Mouse (Mus musculus) midbrain, postnatal 0 days (tissue): ENCODE measurements around the gene Cd79b. TPM values are rescaled to one million over a fixed set of nuclear protein-coding genes. Genes with fewer than 3 reads are reported as not detected.

Source experiments
- ATAC-seq: fragments of 200-750 bp; cut with Nextera tagmentation; 2 replicates; pipeline ENCODE4 v1.8.0; 2017; ENCODE audit warnings: moderate number of reproducible peaks, mild to moderate bottlenecking, moderate TSS enrichment, moderate library complexity; ENCODE audit not compliant: low FRiP score
- DNase-seq: peaks from one replicate; pipeline ENCODE4 v3.0.0-alpha.2; 2015; ENCODE audit warnings: low spot score
- H3K27ac ChIP-seq: fragments of 300-500 bp; sonication (generic); 2 replicates; pipeline ENCODE4 v1.5.1; 2014; ENCODE audit warnings: low read depth, mild to moderate bottlenecking, low read length, mixed read lengths
- H3K27me3 ChIP-seq: fragments of 300-500 bp; sonication (generic); 2 replicates; pipeline ENCODE4 v1.6.1; 2014; ENCODE audit warnings: low read length, control low read depth, mixed read lengths; ENCODE audit not compliant: insufficient read depth
- H3K36me3 ChIP-seq: fragments of 300-500 bp; sonication (generic); 2 replicates; pipeline ENCODE4 v1.6.1; 2014; ENCODE audit warnings: low read length, control low read depth, mixed read lengths; ENCODE audit not compliant: insufficient read depth
- H3K4me1 ChIP-seq: fragments of 300-500 bp; sonication (generic); 2 replicates; pipeline ENCODE4 v1.6.1; 2014; ENCODE audit warnings: mild to moderate bottlenecking, control low read depth, antibody characterized with exemption, low read length, mixed read lengths; ENCODE audit not compliant: insufficient read depth
- H3K4me2 ChIP-seq: fragments of 300-500 bp; sonication (generic); 2 replicates; pipeline ENCODE4 v1.6.1; 2014; ENCODE audit warnings: low read depth, mild to moderate bottlenecking, low read length, mixed read lengths; ENCODE audit not compliant: poor library complexity, severe bottlenecking
- H3K4me3 ChIP-seq: fragments of 300-500 bp; sonication (generic); 2 replicates; pipeline ENCODE4 v1.5.1; 2014; ENCODE audit warnings: low read depth, mild to moderate bottlenecking, low read length, moderate library complexity
- H3K9ac ChIP-seq: fragments of 300-500 bp; sonication (generic); replicated peaks from 2 replicates; pipeline ENCODE4 v1.6.1; 2014; ENCODE audit warnings: mild to moderate bottlenecking, low read length, moderate library complexity, mixed read lengths; ENCODE audit not compliant: poor library complexity, severe bottlenecking
- H3K9me3 ChIP-seq: fragments of 300-500 bp; sonication (generic); 2 replicates; pipeline ENCODE4 v1.6.1; 2016; ENCODE audit warnings: low read length, control low read depth
- CTCF ChIP-seq: IDR thresholded peaks from 2 replicates; pipeline ENCODE4 v1.5.1; 2016; ENCODE audit warnings: antibody characterized with exemption, mild to moderate bottlenecking
- WGBS: fragments of 180-500 bp; shearing (Covaris S2); extraction: QIAGEN DNeasy Blood & Tissue Kit; methylation state at CpG from one replicate; pipeline ENCODE4 v1.1.7; 2014; 5-methylcytosine and 5-hydroxymethylcytosine counted together
- polyA plus RNA-seq: library from polyadenylated mRNA; unstranded; fragments of >200 nt; fragmentation: Nextera tagmentation; extraction: Ambion mirVana; gene quantifications from 2 replicates; pipeline ENCODE4 v1.2.1, GENCODE M21; 2015
- total RNA-seq: library from RNA; depleted of rRNA; stranded (reverse); fragments of >200 nt; gene quantifications from 2 replicates; pipeline ENCODE4 v1.2.3, GENCODE M21; 2014

Cd79b gene
- total and polyA plus RNA-seq, 2 experiments from 2014 or later, result 0.38 to 1.1 TPM

DNA sequence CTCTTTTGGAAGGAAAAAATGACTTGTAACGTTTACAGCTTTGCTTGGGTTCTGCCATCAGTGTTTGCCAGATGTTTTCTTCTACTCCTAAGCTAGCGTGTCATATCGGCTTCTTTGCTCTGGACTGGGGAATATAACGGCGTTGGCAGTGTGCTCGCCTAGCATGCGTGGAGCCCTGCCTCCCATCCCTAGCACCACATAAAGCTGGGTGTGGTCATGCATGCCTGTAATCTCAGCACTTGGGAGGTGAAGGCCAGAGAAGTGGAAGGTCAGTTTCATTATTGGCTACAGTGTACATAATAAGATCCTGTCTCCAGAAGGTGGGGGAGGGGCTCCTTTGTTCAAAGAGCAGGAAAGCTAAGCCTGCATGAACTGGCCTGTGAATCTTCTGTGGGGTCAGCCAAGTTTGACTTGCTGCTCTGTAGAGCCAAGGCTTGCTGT is 39.6 kb downstream of the Cd79b start:
- ATAC-seq (no peak), DNase-seq (no peak)
- WGBS, result 87% methylated on average over 7 of the region's 7 CpGs
- no peak for TF ChIP-seq CTCF
- Histone ChIP-seq H3K4me2 (no peak overlapping the region), H3K9ac (no peak overlapping the region), H3K27me3 (no peaks in the 10 kb centered on the region), H3K4me1 (peaks cover 12% of the 10 kb centered on the region), H3K9me3 (no peaks in the 10 kb centered on the region), H3K27ac (no peak overlapping the region), H3K36me3 (no peaks in the 10 kb centered on the region), H3K4me3 (no peak overlapping the region)

DNA sequence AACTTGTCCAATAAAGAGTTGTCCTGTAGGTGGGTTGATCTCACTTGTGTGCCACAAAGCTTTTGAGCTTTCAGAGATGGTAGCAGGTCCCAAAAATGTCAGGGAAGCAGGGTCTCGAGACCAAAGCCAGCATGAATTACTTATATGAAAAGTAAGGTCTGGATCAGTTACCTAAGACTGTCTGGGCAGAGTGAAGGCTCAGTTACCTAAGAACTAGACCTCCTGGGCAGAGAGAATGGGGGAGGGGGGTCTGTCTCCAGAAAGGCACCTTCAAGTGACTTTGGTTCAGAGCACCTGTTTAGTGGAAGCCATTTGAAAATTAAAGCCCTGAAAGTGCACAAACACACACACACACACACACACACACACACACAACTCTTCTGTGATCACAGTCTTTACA is 40.2 kb downstream of the Cd79b start:
- H3K27ac ChIP-seq, result no peak overlapping the region
- no peaks in the 10 kb centered on the region for H3K27me3 ChIP-seq
- H3K9ac ChIP-seq, result no peak overlapping the region
- 88% methylated on average over 1 of the region's 1 CpGs for WGBS
- TF ChIP-seq CTCF, result no peak
- H3K36me3 ChIP-seq, result no peaks in the 10 kb centered on the region
- H3K4me2 ChIP-seq, result no peak overlapping the region
- H3K4me1 ChIP-seq, result peaks cover 12% of the 10 kb centered on the region
- H3K4me3 ChIP-seq, result no peak overlapping the region
- ATAC-seq, result no peak
- DNase-seq, result no peak
- H3K9me3 ChIP-seq, result no peaks in the 10 kb centered on the region

DNA sequence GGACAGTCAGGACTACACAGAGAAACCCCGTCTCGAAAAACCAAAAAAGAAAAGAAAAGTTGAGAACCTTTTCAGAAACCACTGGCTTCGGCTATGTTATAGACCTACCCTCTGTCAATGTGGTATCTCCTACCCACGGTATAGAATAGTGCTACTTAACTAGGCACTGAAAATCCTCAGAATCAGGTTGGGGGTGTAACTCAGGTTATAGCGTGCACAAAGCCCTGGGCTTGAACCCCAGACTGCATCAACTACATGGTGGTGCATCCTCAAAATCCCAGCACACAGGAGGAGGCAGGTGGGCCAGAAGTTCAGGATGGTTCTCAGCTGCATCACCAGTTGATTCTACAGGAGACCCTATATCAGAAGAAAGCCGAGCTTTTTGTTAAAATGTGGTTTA is 40.8 kb downstream of the Cd79b start:
- Histone ChIP-seq H3K27ac (no peak overlapping the region), H3K4me3 (no peak overlapping the region), H3K36me3 (no peaks in the 10 kb centered on the region), H3K4me1 (peaks cover 15% of the 10 kb centered on the region), H3K27me3 (no peaks in the 10 kb centered on the region), H3K9ac (no peak overlapping the region), H3K9me3 (no peaks in the 10 kb centered on the region), H3K4me2 (peak overlapping the region; percentile 87; the same call in 1 of the 2 replicates)
- over 99% methylated on average over 6 of the region's 6 CpGs for WGBS
- DNase-seq (no peak), ATAC-seq (no peak)
- TF ChIP-seq CTCF, result no peak

DNA sequence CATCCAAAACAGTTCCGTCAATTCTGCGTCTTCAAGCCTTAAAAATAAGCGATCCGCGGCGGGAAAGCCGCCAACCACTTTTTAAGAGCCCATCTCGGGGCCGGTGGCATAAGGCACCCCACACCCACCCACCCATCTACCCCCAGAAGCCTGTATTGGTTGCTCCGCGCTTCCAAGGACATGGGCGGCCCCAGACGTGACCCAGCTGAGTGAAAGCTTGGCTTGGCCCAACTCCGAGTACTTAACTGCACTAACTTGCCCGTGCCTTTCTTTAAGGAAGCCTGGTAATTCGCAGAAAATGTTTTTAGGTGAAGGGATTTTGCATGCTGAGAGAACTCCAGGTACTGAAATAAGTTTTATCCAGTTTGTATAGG is 41.3 kb downstream of the Cd79b start:
- no peaks in the 10 kb centered on the region for H3K36me3 ChIP-seq
- H3K9ac ChIP-seq, result peak overlapping the region; percentile 92
- DNase-seq (no peak), ATAC-seq (0 out of 2 replicates have a peak, but pooled peaks have one; percentile 11)
- peak overlapping the region; percentile 87 for H3K4me2 ChIP-seq
- H3K4me3 ChIP-seq, result peak overlapping the region; percentile 94
- H3K27me3 ChIP-seq, result no peaks in the 10 kb centered on the region
- peak overlapping the region; percentile 72 for H3K27ac ChIP-seq
- TF ChIP-seq CTCF, result no peak
- no peaks in the 10 kb centered on the region for H3K9me3 ChIP-seq
- H3K4me1 ChIP-seq, result peaks cover 15% of the 10 kb centered on the region
- WGBS, result 16% methylated on average over 16 of the region's 16 CpGs

DNA sequence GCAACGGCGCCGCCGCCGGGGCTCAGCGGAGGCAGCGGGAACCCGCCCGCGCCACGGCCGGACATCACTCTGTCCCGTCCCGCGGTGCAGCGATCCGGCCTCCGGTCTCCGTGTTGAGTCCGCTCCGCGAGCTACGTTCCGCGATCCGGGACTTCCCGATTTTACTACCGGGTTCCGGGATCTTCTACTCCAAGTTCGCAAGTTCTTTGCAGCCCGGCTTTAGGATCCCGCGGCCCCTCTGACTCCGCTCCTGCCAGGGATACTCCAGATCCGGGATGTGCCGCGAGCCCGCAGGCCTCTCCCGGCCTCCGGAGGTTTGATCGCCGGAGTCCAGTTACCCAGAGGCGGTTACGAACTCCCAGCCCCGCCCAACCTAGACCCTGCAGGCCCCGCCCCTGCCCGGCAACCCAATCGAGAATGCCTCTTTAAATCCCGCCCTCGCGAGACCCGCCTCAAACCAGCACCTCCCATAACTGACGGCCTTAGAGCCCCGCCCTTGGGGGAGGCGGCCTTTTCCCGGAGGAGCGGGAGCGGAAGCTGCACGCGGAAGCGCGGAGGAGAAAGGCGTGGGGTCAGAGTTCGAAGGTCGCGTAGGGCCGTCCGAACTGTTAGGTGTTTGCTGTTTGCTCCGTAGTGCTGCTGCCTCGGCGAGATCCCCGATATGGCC is 41.8 kb downstream of the Cd79b start, which contains the start of gene Smarcd2:
Gene Smarcd2, minus strand, starts transcription at position 329 of the 667 bp plus-strand sequence.
- peaks cover 15% of the 10 kb centered on the region for H3K4me1 ChIP-seq
- no peak for TF ChIP-seq CTCF
- peak within 1 kb of the TSS; percentile 87 for H3K4me2 ChIP-seq
- peak within 1 kb of the TSS; percentile 92 for H3K9ac ChIP-seq
- under 1% methylated on average over 70 of the region's 72 CpGs for WGBS
- peak; percentile 99 for DNase-seq
- H3K27me3 ChIP-seq, result no peaks in the 10 kb centered on the region
- peak within 1 kb of the TSS; percentile 94 for H3K4me3 ChIP-seq
- H3K27ac ChIP-seq, result peak within 1 kb of the TSS; percentile 79
- peak; percentile 95 for ATAC-seq
- H3K9me3 ChIP-seq, result no peaks in the 10 kb centered on the region
- no peaks in the 10 kb centered on the region for H3K36me3 ChIP-seq

DNA sequence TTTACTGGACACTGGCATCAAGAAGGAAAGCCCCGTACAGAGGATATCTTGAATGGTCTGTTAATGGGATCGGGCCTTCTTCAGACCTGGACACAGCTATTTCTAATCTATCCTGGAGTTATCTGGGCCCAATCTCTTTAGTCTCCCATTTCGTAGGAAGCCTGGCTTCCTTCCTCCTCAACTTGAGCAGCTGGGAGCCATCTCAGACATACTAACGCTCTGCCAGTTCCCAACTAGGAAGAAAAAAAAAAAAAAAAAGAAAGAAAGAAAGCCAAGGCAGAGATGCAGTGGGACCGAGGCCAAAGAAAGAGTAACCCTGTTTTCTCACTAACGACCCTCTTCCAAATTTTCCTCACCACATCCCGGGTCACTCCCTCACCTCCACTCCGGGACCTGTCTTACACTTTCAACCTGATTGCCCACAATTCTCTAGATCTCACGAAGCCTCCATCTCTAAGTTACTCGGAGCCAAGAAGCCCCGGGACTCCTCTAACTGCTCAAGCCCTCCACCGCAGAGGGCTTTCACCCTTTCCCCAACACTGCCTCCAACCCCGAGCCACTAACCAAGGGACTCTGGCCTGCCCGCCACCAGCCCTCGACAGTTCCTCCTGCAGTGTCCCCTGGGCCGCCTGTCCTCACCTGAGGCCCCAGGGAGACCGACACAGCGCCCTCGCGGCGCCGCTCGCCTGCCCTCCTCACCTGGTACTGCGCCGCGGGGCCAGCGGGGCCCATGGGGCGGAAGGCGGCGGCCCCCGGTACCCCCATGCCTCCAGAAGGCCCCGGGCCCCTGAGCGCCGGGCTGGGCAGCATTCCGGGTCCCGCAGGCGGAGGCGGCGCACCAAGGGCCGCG is 42.5 kb downstream of the Cd79b start:
- peaks cover 15% of the 10 kb centered on the region for H3K4me1 ChIP-seq
- H3K4me3 ChIP-seq, result peak overlapping the region; percentile 94
- no peaks in the 10 kb centered on the region for H3K9me3 ChIP-seq
- H3K36me3 ChIP-seq, result peaks cover under 1% of the 10 kb centered on the region
- peak overlapping the region; percentile 87 for H3K4me2 ChIP-seq
- TF ChIP-seq CTCF, result no peak
- no peaks in the 10 kb centered on the region for H3K27me3 ChIP-seq
- H3K27ac ChIP-seq, result peak overlapping the region; percentile 79
- ATAC-seq, result peak; percentile 22; the same call in 1 of the 2 replicates
- peak; percentile 21 for DNase-seq
- H3K9ac ChIP-seq, result peak overlapping the region; percentile 92
- under 1% methylated on average over 41 of the region's 41 CpGs for WGBS
